Mouse (Mus musculus) large intestine, adult 2 months (tissue): ENCODE results near the gene Imp4. TPM values are rescaled to one million over a fixed set of nuclear protein-coding genes. Genes with fewer than 3 reads are reported as not detected.

Source experiments
- polyA plus RNA-seq: library from polyadenylated mRNA; depleted of rRNA; stranded (reverse); fragments of >200 nt; gene quantifications from 2 replicates; pipeline ENCODE4 v1.2.3, GENCODE M21; 2012; rRNA removed

Imp4 gene
- polyA plus RNA-seq, 1 experiment = 36.5 TPM

Other genes with a start within 250 kb of the Imp4 start
- gene Ccdc115, start 179 bp upstream of the Imp4 start, polyA plus RNA-seq = 16.6 and 20.1 TPM in 2 replicates
- 64.2 and 84.7 TPM in 2 replicates for gene Ptpn18, start 19.9 kb downstream of the Imp4 start, polyA plus RNA-seq
- 0.06 TPM in 1 of 2 replicates, not detected in the other for gene Prss39, start 58.6 kb downstream of the Imp4 start, polyA plus RNA-seq
- not detected in 2 replicates for gene Cfc1, start 95.8 kb downstream of the Imp4 start, polyA plus RNA-seq
- gene Prss40, start 121.1 kb downstream of the Imp4 start, polyA plus RNA-seq = not detected in 2 replicates
- 0.07 and 0.08 TPM in 2 replicates for gene Amer3, start 139.8 kb downstream of the Imp4 start, polyA plus RNA-seq